Mouse (Mus musculus) embryo, embryonic 11 days (tissue): ENCODE results near the gene Cldnd1.

Experiments
- DNase-seq: peaks from one replicate; pipeline ENCODE4 v3.0.0-alpha.2; 2015

The Cldnd1 gene

GRCm38 (mm10) chr16:58708601-58709475 is 18.9 kb upstream of the Cldnd1 start:
- no peak for DNase-seq

GRCm38 (mm10) chr16:58709536-58709935 is 18.2 kb upstream of the Cldnd1 start:
- DNase-seq = no peak

GRCm38 (mm10) chr16:58712221-58712620 is 15.5 kb upstream of the Cldnd1 start:
- no peak for DNase-seq

- DNase-seq = no peak
Observed at GRCm38 (mm10) chr16:58713128-58713527, 14.6 kb upstream of the Cldnd1 start.

- DNase-seq = no peak
Observed at GRCm38 (mm10) chr16:58715018-58715417, 12.7 kb upstream of the Cldnd1 start.

GRCm38 (mm10) chr16:58718666-58719120 is 9.0 kb upstream of the Cldnd1 start, which contains the start of gene Gpr15:
Gpr15 (minus strand) TSS chr16:58719070.
- DNase-seq = no peak

- DNase-seq = no peak
Observed at GRCm38 (mm10) chr16:58722292-58722691, 5.4 kb upstream of the Cldnd1 start.

GRCm38 (mm10) chr16:58726680-58727476 is 832 bp upstream of the Cldnd1 start:
- DNase-seq = no peak

GRCm38 (mm10) chr16:58728176-58728671 is 514 bp downstream of the Cldnd1 start:
- DNase-seq = peak; percentile 46

- DNase-seq = no peak
Observed at GRCm38 (mm10) chr16:58738205-58738604, 10.5 kb downstream of the Cldnd1 start.

- DNase-seq = no peak
Observed at GRCm38 (mm10) chr16:58738800-58739199, 11.1 kb downstream of the Cldnd1 start.

- no peak for DNase-seq
Observed at GRCm38 (mm10) chr16:58740751-58741150, 13.0 kb downstream of the Cldnd1 start.

- no peak for DNase-seq
Observed at GRCm38 (mm10) chr16:58746715-58747114, 19.0 kb downstream of the Cldnd1 start.

- peak; percentile 20 for DNase-seq
Observed at GRCm38 (mm10) chr16:58751314-58751713, 23.6 kb downstream of the Cldnd1 start.

GRCm38 (mm10) chr16:58756191-58756590 is 28.5 kb downstream of the Cldnd1 start:
- no peak for DNase-seq

GRCm38 (mm10) chr16:58763076-58763475 is 35.4 kb downstream of the Cldnd1 start, which contains the start of gene Olfr172:
Olfr172 (minus strand) TSS chr16:58763176.
- no peak for DNase-seq
